Mouse (Mus musculus) lung, postnatal 0 days (tissue): ENCODE results near the gene Xpc. TPM values are rescaled to one million over a fixed set of nuclear protein-coding genes. Genes with fewer than 3 reads are reported as not detected.
A peak's percentile ranks its signal among the peaks of the same experiment; 100 is the strongest.

Experiments used
- ATAC-seq: fragments of 200-750 bp; cut with Nextera tagmentation; 2 replicates; pipeline ENCODE4 v1.8.0; 2017; ENCODE audit warnings: moderate library complexity
- DNase-seq: peaks from one replicate; pipeline ENCODE4 v3.0.0-alpha.2; 2016; ENCODE audit warnings: low spot score
- H3K27ac ChIP-seq: fragments of 300-500 bp; sonication (generic); 2 replicates; pipeline ENCODE4 v1.5.1; 2014; ENCODE audit warnings: antibody characterized with exemption, mild to moderate bottlenecking, low read length, mixed read lengths
- H3K27me3 ChIP-seq: fragments of 300-500 bp; sonication (generic); replicated peaks from 2 replicates; pipeline ENCODE4 v1.6.1; 2014; ENCODE audit warnings: low read length, mixed read lengths; ENCODE audit not compliant: insufficient read depth
- H3K36me3 ChIP-seq: fragments of 300-500 bp; sonication (generic); 2 replicates; pipeline ENCODE4 v1.6.1; 2014; ENCODE audit warnings: low read length, mixed read lengths; ENCODE audit not compliant: insufficient read depth
- H3K4me1 ChIP-seq: fragments of 300-500 bp; sonication (generic); 2 replicates; pipeline ENCODE4 v1.6.1; 2014; ENCODE audit warnings: antibody characterized with exemption, low read depth, low read length, mixed read lengths; ENCODE audit not compliant: insufficient read depth
- H3K4me2 ChIP-seq: fragments of 300-500 bp; sonication (generic); replicated peaks from 2 replicates; pipeline ENCODE4 v1.6.1; 2014; ENCODE audit warnings: low read depth, mild to moderate bottlenecking, low read length, moderate library complexity, mixed read lengths
- H3K4me3 ChIP-seq: fragments of 300-500 bp; sonication (generic); 2 replicates; pipeline ENCODE4 v1.5.1; 2014; ENCODE audit warnings: low read depth, low read length
- H3K9ac ChIP-seq: fragments of 300-500 bp; sonication (generic); replicated peaks from 2 replicates; pipeline ENCODE4 v1.6.1; 2014; ENCODE audit warnings: low read depth, mild to moderate bottlenecking
- H3K9me3 ChIP-seq: fragments of 300-500 bp; sonication (generic); 2 replicates; pipeline ENCODE4 v1.6.1; 2016; ENCODE audit warnings: low read length, mixed read lengths
- CTCF ChIP-seq: IDR thresholded peaks from 2 replicates; pipeline ENCODE4 v1.5.1; 2016; ENCODE audit warnings: antibody characterized with exemption, mild to moderate bottlenecking
- EP300 ChIP-seq: IDR thresholded peaks from 2 replicates; pipeline ENCODE4 v1.6.1; 2016; ENCODE audit warnings: antibody characterized with exemption, mild to moderate bottlenecking, control low read depth
- WGBS: fragments of 180-500 bp; shearing (Covaris S2); extraction: QIAGEN DNeasy Blood & Tissue Kit; methylation state at CpG from one replicate; pipeline ENCODE4 v1.1.7; 2014; 5-methylcytosine and 5-hydroxymethylcytosine counted together
- polyA plus RNA-seq: library from polyadenylated mRNA; unstranded; fragments of >200 nt; fragmentation: Nextera tagmentation; extraction: Ambion mirVana; gene quantifications from 2 replicates; pipeline ENCODE4 v1.2.1, GENCODE M21; 2015

Gene Xpc
- polyA plus RNA-seq, 1 experiment from 2014 or later: 18.5 TPM

GRCm38 (mm10) chr6:91530673-91531072, 15.0 kb upstream of the Xpc start:
- DNase-seq (no peak), ATAC-seq (no peak)
- Histone ChIP-seq H3K9ac (no peak overlapping the region), H3K4me2 (no peak overlapping the region), H3K9me3 (no peaks in the 10 kb centered on the region), H3K4me1 (no peaks in the 10 kb centered on the region), H3K27ac (no peak overlapping the region), H3K36me3 (no peaks in the 10 kb centered on the region), H3K4me3 (no peak overlapping the region), H3K27me3 (no peaks in the 10 kb centered on the region)
- TF ChIP-seq EP300 (no peak), CTCF (no peak)
- WGBS: 91% methylated on average over 8 of the region's 8 CpGs

- Histone ChIP-seq H3K36me3 (peaks cover 6% of the 10 kb centered on the region; the same call in 1 of the 2 replicates), H3K4me2 (no peak overlapping the region), H3K27me3 (no peaks in the 10 kb centered on the region), H3K9ac (no peak overlapping the region), H3K9me3 (no peaks in the 10 kb centered on the region), H3K27ac (no peak overlapping the region), H3K4me3 (no peak overlapping the region), H3K4me1 (no peaks in the 10 kb centered on the region)
- WGBS: 63% methylated on average over 7 of the region's 7 CpGs
- no peak for DNase-seq
- no peak for ATAC-seq
- TF ChIP-seq EP300 (no peak), CTCF (no peak)
Measured at GRCm38 (mm10) chr6:91528265-91528664, 12.6 kb upstream of the Xpc start.

- Histone ChIP-seq H3K36me3 (peaks cover 11% of the 10 kb centered on the region), H3K9me3 (no peaks in the 10 kb centered on the region), H3K27me3 (no peaks in the 10 kb centered on the region), H3K4me2 (no peak overlapping the region), H3K4me3 (no peak overlapping the region), H3K9ac (no peak overlapping the region), H3K27ac (no peak overlapping the region), H3K4me1 (no peaks in the 10 kb centered on the region)
- peak; percentile 78 for TF ChIP-seq CTCF
- no peak for TF ChIP-seq EP300
- 47% methylated on average over 5 of the region's 5 CpGs for WGBS
- 0 out of 2 replicates have a peak, but pooled peaks have one; percentile 44 for ATAC-seq
- peak; percentile 87 for DNase-seq
Measured at GRCm38 (mm10) chr6:91527227-91527860, 11.7 kb upstream of the Xpc start.

- Histone ChIP-seq H3K4me1 (no peaks in the 10 kb centered on the region), H3K27me3 (no peaks in the 10 kb centered on the region), H3K36me3 (peaks cover 24% of the 10 kb centered on the region), H3K4me2 (no peak overlapping the region), H3K4me3 (no peak overlapping the region), H3K9me3 (no peaks in the 10 kb centered on the region), H3K9ac (no peak overlapping the region), H3K27ac (no peak overlapping the region)
- WGBS: 83% methylated on average over 4 of the region's 4 CpGs
- DNase-seq (no peak), ATAC-seq (no peak)
- TF ChIP-seq CTCF (no peak), EP300 (no peak)
Measured at GRCm38 (mm10) chr6:91525544-91525943, 9.9 kb upstream of the Xpc start.

- 94% methylated on average over 5 of the region's 5 CpGs for WGBS
- Histone ChIP-seq H3K4me2 (no peak overlapping the region), H3K27me3 (no peaks in the 10 kb centered on the region), H3K9ac (no peak overlapping the region), H3K36me3 (peaks cover 31% of the 10 kb centered on the region), H3K27ac (no peak overlapping the region), H3K4me1 (no peaks in the 10 kb centered on the region), H3K4me3 (no peak overlapping the region), H3K9me3 (no peaks in the 10 kb centered on the region)
- ATAC-seq (no peak), DNase-seq (no peak)
- TF ChIP-seq CTCF: no peak
- no peak for TF ChIP-seq EP300
Measured at GRCm38 (mm10) chr6:91522816-91523215, 7.1 kb upstream of the Xpc start.

- ATAC-seq (no peak), DNase-seq (no peak)
- H3K4me1 ChIP-seq: peaks cover 4% of the 10 kb centered on the region; the same call in 1 of the 2 replicates
- no peaks in the 10 kb centered on the region for H3K27me3 ChIP-seq
- H3K4me3 ChIP-seq: no peak overlapping the region
- H3K9me3 ChIP-seq: no peaks in the 10 kb centered on the region
- WGBS: 86% methylated on average over 7 of the region's 7 CpGs
- H3K27ac ChIP-seq: no peak overlapping the region
- TF ChIP-seq CTCF (no peak), EP300 (no peak)
- H3K4me2 ChIP-seq: no peak overlapping the region
- H3K36me3 ChIP-seq: peaks cover 26% of the 10 kb centered on the region
- no peak overlapping the region for H3K9ac ChIP-seq
Measured at GRCm38 (mm10) chr6:91518454-91519020, 2.8 kb upstream of the Xpc start.
